Mouse (Mus musculus) layer of hippocampus, adult 2 months (tissue): ENCODE results near the gene Gm21913. TPM values are rescaled to one million over a fixed set of nuclear protein-coding genes. Genes with fewer than 3 reads are reported as not detected.
"Not testable (repeated sequence)": the region's sequence is repeated elsewhere in the genome, so short reads cannot be mapped to it uniquely, and the experiment has no call there.

Source experiments
- DNase-seq, 2 experiments: peaks; one replicate each; pipeline ENCODE4 v3.0.0; 2022; ENCODE audit warnings: low spot score in 2 of 2
- H3K27ac ChIP-seq: fragments of 200-600 bp; 2 replicates; pipeline ENCODE4 v1.8.1; 2022
- H3K4me3 ChIP-seq: fragments of 200-600 bp; 2 replicates; pipeline ENCODE4 v1.8.1; 2022; ENCODE audit warnings: mild to moderate bottlenecking
- long read RNA-seq, 2 experiments: library from polyadenylated mRNA; stranded (forward); transcript quantifications; one replicate each; pipeline ENCODE4 v2.0.0; 2021; ENCODE audit warnings: borderline mapping rate in 2 of 2
- total RNA-seq, 2 experiments: library from RNA; stranded (reverse); gene quantifications; 2 replicates each; pipeline ENCODE4 v1.2.3; 2021

Gm21913 gene
- total RNA-seq: not detected
- long read RNA-seq, experiment 1: 0 reads
- long read RNA-seq, experiment 2: 0 reads

DNA sequence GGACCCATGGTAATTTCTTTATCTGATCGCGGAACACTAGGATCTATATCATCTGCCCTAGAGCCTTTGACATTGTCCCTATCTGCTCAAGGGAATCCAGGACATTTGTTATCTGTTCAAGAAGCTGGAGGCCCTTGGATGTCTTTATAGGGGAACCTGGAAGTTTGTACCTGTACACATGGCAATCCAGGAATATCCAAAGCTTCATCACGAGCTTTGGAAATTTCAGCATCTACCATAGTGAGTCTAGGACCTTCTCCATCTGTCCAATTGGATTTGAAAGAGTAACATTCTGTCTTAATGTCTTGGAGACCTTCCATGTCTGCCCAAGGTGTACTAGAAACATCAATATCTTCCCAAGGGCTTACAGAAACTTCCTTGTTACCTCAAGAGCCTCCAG is at the start of gene Gm21913:
Gene Gm21913 (plus strand): TSS at position 301 of the 400 bp plus-strand sequence.
- not testable (repeated sequence) for DNase-seq, H3K4me3 ChIP-seq

More for the DNA sequence above, at the start of gene Gm21913:
- H3K27ac ChIP-seq: not testable (repeated sequence)

Other genes with a start within 250 kb of the Gm21913 start
- gene Gm29110, start 153.4 kb upstream of the Gm21913 start, total RNA-seq: not detected